Mouse (Mus musculus): ENCODE data around the gene Bag6. TPM values are rescaled to one million over a fixed set of nuclear protein-coding genes. Genes with fewer than 3 reads are reported as not detected.

The Bag6 gene
- polyA plus RNA-seq, 1 experiment from 2014 or later: 92.3 TPM

GRCm38 (mm10) chr17:35133517-35133916 is 1.5 kb upstream of the Bag6 start:
- H3K4me1 ChIP-seq: peaks cover 30% of the 10 kb centered on the region
- H3K36me3 ChIP-seq: peaks cover 4% of the 10 kb centered on the region; the same call in 1 of the 2 replicates
- ATAC-seq (replicated peaks): no peak
- no peak overlapping the region for H3K4me3 ChIP-seq
- no peak overlapping the region for H3K4me2 ChIP-seq (replicated peaks)
- H3K9ac ChIP-seq (replicated peaks): no peak overlapping the region
- no peaks in the 10 kb centered on the region for H3K9me3 ChIP-seq
- WGBS: 96% methylated on average over 7 of the region's 7 CpGs
- H3K27ac ChIP-seq (replicated peaks): no peak overlapping the region
- no peaks in the 10 kb centered on the region for H3K27me3 ChIP-seq

GRCm38 (mm10) chr17:35135591-35136320 is 778 bp downstream of the Bag6 start:
- Histone ChIP-seq H3K36me3 (peaks cover 26% of the 10 kb centered on the region), H3K27ac (replicated peaks) (peak overlapping the region; percentile 95), H3K4me1 (peaks cover 32% of the 10 kb centered on the region), H3K4me3 (peak overlapping the region; percentile 72), H3K9ac (replicated peaks) (peak overlapping the region; percentile 64), H3K4me2 (replicated peaks) (peak overlapping the region; percentile 79), H3K27me3 (no peaks in the 10 kb centered on the region), H3K9me3 (no peaks in the 10 kb centered on the region)
- peak; percentile 68 for ATAC-seq (replicated peaks)
- under 1% methylated on average over 43 of the region's 43 CpGs for WGBS

- Histone ChIP-seq H3K4me3 (no peak overlapping the region), H3K4me1 (peaks cover 28% of the 10 kb centered on the region), H3K27me3 (no peaks in the 10 kb centered on the region), H3K36me3 (peaks cover 61% of the 10 kb centered on the region), H3K27ac (replicated peaks) (no peak overlapping the region), H3K9me3 (no peaks in the 10 kb centered on the region), H3K4me2 (replicated peaks) (no peak overlapping the region), H3K9ac (replicated peaks) (no peak overlapping the region)
- ATAC-seq (replicated peaks): no peak
- 92% methylated on average over 3 of the region's 3 CpGs for WGBS
These were observed 4.3 kb downstream of the Bag6 start for GRCm38 (mm10) chr17:35139269-35139668.

- 80% methylated on average over 16 of the region's 16 CpGs for WGBS
- Histone ChIP-seq H3K36me3 (peaks cover 74% of the 10 kb centered on the region), H3K9ac (replicated peaks) (no peak overlapping the region), H3K4me3 (no peak overlapping the region), H3K4me2 (replicated peaks) (no peak overlapping the region), H3K27me3 (no peaks in the 10 kb centered on the region), H3K4me1 (peaks cover 26% of the 10 kb centered on the region), H3K9me3 (no peaks in the 10 kb centered on the region), H3K27ac (replicated peaks) (no peak overlapping the region)
- no peak for ATAC-seq (replicated peaks)
These were observed 5.6 kb downstream of the Bag6 start for GRCm38 (mm10) chr17:35140490-35140996.

- Histone ChIP-seq H3K4me3 (no peak overlapping the region), H3K4me2 (replicated peaks) (no peak overlapping the region), H3K36me3 (peaks cover 88% of the 10 kb centered on the region), H3K27me3 (no peaks in the 10 kb centered on the region), H3K9ac (replicated peaks) (no peak overlapping the region), H3K27ac (replicated peaks) (no peak overlapping the region), H3K9me3 (no peaks in the 10 kb centered on the region), H3K4me1 (peaks cover 17% of the 10 kb centered on the region)
- no peak for ATAC-seq (replicated peaks)
- WGBS: 90% methylated on average over 6 of the region's 6 CpGs
These were observed 7.0 kb downstream of the Bag6 start for GRCm38 (mm10) chr17:35141971-35142370.

GRCm38 (mm10) chr17:35146139-35146538 is 11.2 kb downstream of the Bag6 start:
- H3K27me3 ChIP-seq: no peaks in the 10 kb centered on the region
- no peak overlapping the region for H3K4me3 ChIP-seq
- H3K9me3 ChIP-seq: no peaks in the 10 kb centered on the region
- no peaks in the 10 kb centered on the region for H3K4me1 ChIP-seq
- no peak overlapping the region for H3K27ac ChIP-seq (replicated peaks)
- 85% methylated on average over 5 of the region's 5 CpGs for WGBS
- ATAC-seq (replicated peaks): no peak
- no peak overlapping the region for H3K4me2 ChIP-seq (replicated peaks)
- no peak overlapping the region for H3K9ac ChIP-seq (replicated peaks)
- H3K36me3 ChIP-seq: peaks cover 96% of the 10 kb centered on the region

- Histone ChIP-seq H3K4me1 (no peaks in the 10 kb centered on the region), H3K4me2 (replicated peaks) (no peak overlapping the region), H3K27ac (replicated peaks) (peak overlapping the region; percentile 0; the same call in 1 of the 2 replicates), H3K36me3 (peaks cover 96% of the 10 kb centered on the region), H3K27me3 (no peaks in the 10 kb centered on the region), H3K4me3 (no peak overlapping the region), H3K9ac (replicated peaks) (no peak overlapping the region), H3K9me3 (no peaks in the 10 kb centered on the region)
- ATAC-seq (replicated peaks): no peak
- WGBS: 63% methylated on average over 3 of the region's 3 CpGs
These were observed 12.4 kb downstream of the Bag6 start for GRCm38 (mm10) chr17:35147348-35147747.

GRCm38 (mm10) chr17:35147922-35148639 is 13.1 kb downstream of the Bag6 start:
- Histone ChIP-seq H3K4me1 (no peaks in the 10 kb centered on the region), H3K27me3 (no peaks in the 10 kb centered on the region), H3K4me2 (replicated peaks) (no peak overlapping the region), H3K27ac (replicated peaks) (peak overlapping the region; percentile 14; the same call in 1 of the 2 replicates), H3K4me3 (no peak overlapping the region), H3K9me3 (no peaks in the 10 kb centered on the region), H3K9ac (replicated peaks) (no peak overlapping the region), H3K36me3 (peaks cover 96% of the 10 kb centered on the region)
- 60% methylated on average over 5 of the region's 5 CpGs for WGBS
- no peak for ATAC-seq (replicated peaks)

GRCm38 (mm10) chr17:35152121-35152520 is 17.1 kb downstream of the Bag6 start:
- H3K9me3 ChIP-seq: no peaks in the 10 kb centered on the region
- H3K36me3 ChIP-seq: peaks cover 96% of the 10 kb centered on the region
- H3K4me1 ChIP-seq: no peaks in the 10 kb centered on the region
- no peak overlapping the region for H3K4me2 ChIP-seq (replicated peaks)
- H3K27me3 ChIP-seq: no peaks in the 10 kb centered on the region
- 92% methylated on average over 4 of the region's 4 CpGs for WGBS
- H3K9ac ChIP-seq (replicated peaks): no peak overlapping the region
- H3K27ac ChIP-seq (replicated peaks): no peak overlapping the region
- H3K4me3 ChIP-seq: no peak overlapping the region
- no peak for ATAC-seq (replicated peaks)

GRCm38 (mm10) chr17:35153077-35153476 is 18.1 kb downstream of the Bag6 start:
- Histone ChIP-seq H3K4me2 (replicated peaks) (no peak overlapping the region), H3K4me1 (no peaks in the 10 kb centered on the region), H3K27me3 (no peaks in the 10 kb centered on the region), H3K9ac (replicated peaks) (no peak overlapping the region), H3K9me3 (no peaks in the 10 kb centered on the region), H3K27ac (replicated peaks) (no peak overlapping the region), H3K4me3 (no peak overlapping the region), H3K36me3 (peaks cover 97% of the 10 kb centered on the region)
- no peak for ATAC-seq (replicated peaks)
- WGBS: 91% methylated on average over 9 of the region's 9 CpGs

- Histone ChIP-seq H3K27ac (replicated peaks) (no peak overlapping the region), H3K4me3 (no peak overlapping the region), H3K27me3 (no peaks in the 10 kb centered on the region), H3K4me1 (no peaks in the 10 kb centered on the region), H3K9ac (replicated peaks) (no peak overlapping the region), H3K9me3 (no peaks in the 10 kb centered on the region), H3K4me2 (replicated peaks) (no peak overlapping the region), H3K36me3 (peaks cover 98% of the 10 kb centered on the region)
- WGBS: 94% methylated on average over 4 of the region's 4 CpGs
- ATAC-seq (replicated peaks): no peak
These were observed 19.0 kb downstream of the Bag6 start for GRCm38 (mm10) chr17:35153931-35154330.

GRCm38 (mm10) chr17:35154616-35155015 is 19.6 kb downstream of the Bag6 start:
- Histone ChIP-seq H3K4me2 (replicated peaks) (no peak overlapping the region), H3K4me3 (no peak overlapping the region), H3K27me3 (no peaks in the 10 kb centered on the region), H3K27ac (replicated peaks) (no peak overlapping the region), H3K9me3 (no peaks in the 10 kb centered on the region), H3K9ac (replicated peaks) (no peak overlapping the region), H3K36me3 (peaks cover 98% of the 10 kb centered on the region), H3K4me1 (no peaks in the 10 kb centered on the region)
- no peak for ATAC-seq (replicated peaks)
- 85% methylated on average over 7 of the region's 7 CpGs for WGBS
